Mouse (Mus musculus) erythroblast, embryonic 14.5 days (primary cell): ENCODE data around the gene Ilk.
"Not testable (repeated sequence)": the region's sequence is repeated elsewhere in the genome, so short reads cannot be mapped to it uniquely, and the experiment has no call there.

Experiments
- GATA1 ChIP-seq: IDR thresholded peaks from 2 replicates; pipeline ENCODE4 v1.6.1; 2012; ENCODE audit warnings: low read length, inconsistent platforms, mixed read lengths
- TAL1 ChIP-seq: IDR thresholded peaks from 3 replicates; pipeline ENCODE4 v1.6.1; 2012; ENCODE audit warnings: low read length, inconsistent platforms, mixed read lengths

GRCm38 (mm10) chr7:105743246-105743925 lies 7.0 kb downstream of the Ilk start:
- TF ChIP-seq GATA1, TAL1: not testable (repeated sequence)
